Mouse (Mus musculus) midbrain, embryonic 10.5 days (tissue): Measurements from ENCODE around the gene Senp7. TPM values are rescaled to one million over a fixed set of nuclear protein-coding genes. Genes with fewer than 3 reads are reported as not detected.
A peak's percentile ranks its signal among the peaks of the same experiment; 100 is the strongest.
"Not testable (repeated sequence)": the region's sequence is repeated elsewhere in the genome, so short reads cannot be mapped to it uniquely, and the experiment has no call there.

ENCODE experiments used
- DNase-seq: peaks from one replicate; pipeline ENCODE4 v3.0.0-alpha.2; 2017; ENCODE audit warnings: low spot score
- H3K27ac ChIP-seq: fragments of 300-500 bp; sonication (generic); replicated peaks from 2 replicates; pipeline ENCODE4 v1.5.1; 2016; ENCODE audit warnings: mild to moderate bottlenecking
- H3K27me3 ChIP-seq: fragments of 300-500 bp; sonication (generic); 2 replicates; pipeline ENCODE4 v1.6.1; 2016; ENCODE audit warnings: low read depth, mild to moderate bottlenecking; ENCODE audit not compliant: poor library complexity, severe bottlenecking
- H3K36me3 ChIP-seq: fragments of 300-500 bp; sonication (generic); 2 replicates; pipeline ENCODE4 v1.6.1; 2016; ENCODE audit warnings: mild to moderate bottlenecking, moderate library complexity
- H3K4me1 ChIP-seq: fragments of 300-500 bp; sonication (generic); 2 replicates; pipeline ENCODE4 v1.6.1; 2016
- H3K4me3 ChIP-seq: fragments of 300-500 bp; sonication (generic); 2 replicates; pipeline ENCODE4 v1.5.1; 2016; ENCODE audit warnings: mild to moderate bottlenecking, moderate library complexity
- H3K9me3 ChIP-seq: fragments of 300-500 bp; sonication (generic); replicated peaks from 2 replicates; pipeline ENCODE4 v1.6.1; 2016; ENCODE audit warnings: mild to moderate bottlenecking
- WGBS: fragments of 180-500 bp; shearing (Covaris S2); methylation state at CpG from one replicate; pipeline ENCODE4 v1.1.7; 2016; 5-methylcytosine and 5-hydroxymethylcytosine counted together
- polyA plus RNA-seq: library from polyadenylated mRNA; unstranded; fragments of >200 nt; fragmentation: Nextera tagmentation; extraction: Ambion mirVana; gene quantifications from 2 replicates; pipeline ENCODE4 v1.2.1, GENCODE M21; 2016

Senp7 gene
- polyA plus RNA-seq, 1 experiment from 2014 or later: 32.4 TPM

DNA sequence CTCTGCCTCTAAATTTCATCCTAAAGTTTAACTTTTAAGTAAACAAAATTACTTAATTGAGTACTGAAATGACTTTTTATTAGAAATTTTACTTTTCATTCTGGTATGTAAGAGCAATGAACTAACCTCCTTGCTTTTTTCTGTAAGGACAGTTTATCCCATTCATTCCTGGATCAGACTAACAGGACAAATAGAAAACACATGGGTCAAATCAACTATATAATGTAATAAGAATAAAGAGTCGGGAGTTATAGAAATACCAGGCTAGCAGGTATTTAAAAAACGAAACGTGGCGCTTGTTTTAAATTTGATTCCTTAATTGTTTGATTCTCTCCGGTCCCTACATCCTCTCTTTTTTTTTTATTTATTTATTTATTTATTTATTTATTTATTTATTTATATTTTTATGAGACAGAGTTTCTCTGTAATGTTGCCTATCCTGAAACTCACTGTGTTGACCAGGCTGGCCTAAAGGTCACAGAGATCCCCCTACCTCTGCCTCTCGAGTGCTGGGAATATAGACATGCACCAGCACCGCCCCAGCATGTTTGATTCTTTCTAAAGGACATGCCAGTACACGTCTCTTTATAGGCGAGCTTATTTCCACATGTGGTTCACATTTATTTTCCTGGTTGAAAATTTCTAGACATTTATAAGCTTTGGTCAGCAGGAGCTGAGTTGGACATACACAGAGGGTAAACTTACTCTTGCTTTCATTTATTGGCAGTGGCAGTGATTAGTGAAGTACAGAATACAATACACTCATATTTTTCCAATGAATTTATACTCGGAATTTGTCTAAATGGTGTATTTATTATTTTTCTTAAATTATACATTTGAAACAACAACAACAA, 69.4 kb downstream of the Senp7 start:
- 92% methylated on average over 10 of the region's 10 CpGs for WGBS
- Histone ChIP-seq H3K27ac (no peak overlapping the region), H3K9me3 (peaks cover 10% of the 10 kb centered on the region; the same call in 1 of the 2 replicates), H3K27me3 (no peaks in the 10 kb centered on the region), H3K4me1 (no peaks in the 10 kb centered on the region), H3K4me3 (no peak overlapping the region), H3K36me3 (peaks cover 43% of the 10 kb centered on the region)
- no peak for DNase-seq

- 92% methylated on average over 5 of the region's 5 CpGs for WGBS
- H3K27me3 ChIP-seq: no peaks in the 10 kb centered on the region
- peaks cover 38% of the 10 kb centered on the region for H3K36me3 ChIP-seq
- no peak for DNase-seq
- H3K4me1 ChIP-seq: no peaks in the 10 kb centered on the region
- no peak overlapping the region for H3K4me3 ChIP-seq
- no peaks in the 10 kb centered on the region for H3K9me3 ChIP-seq
- no peak overlapping the region for H3K27ac ChIP-seq
These were observed 74.4 kb downstream of the Senp7 start for GRCm38 (mm10) chr16:56122517-56122916.

- Histone ChIP-seq H3K9me3 (no peaks in the 10 kb centered on the region), H3K36me3 (peaks cover 51% of the 10 kb centered on the region), H3K27me3 (no peaks in the 10 kb centered on the region), H3K4me3 (no peak overlapping the region), H3K27ac (no peak overlapping the region), H3K4me1 (no peaks in the 10 kb centered on the region)
- no peak for DNase-seq
- 95% methylated on average over 3 of the region's 3 CpGs for WGBS
These were observed 75.9 kb downstream of the Senp7 start for GRCm38 (mm10) chr16:56124045-56124444.

DNA sequence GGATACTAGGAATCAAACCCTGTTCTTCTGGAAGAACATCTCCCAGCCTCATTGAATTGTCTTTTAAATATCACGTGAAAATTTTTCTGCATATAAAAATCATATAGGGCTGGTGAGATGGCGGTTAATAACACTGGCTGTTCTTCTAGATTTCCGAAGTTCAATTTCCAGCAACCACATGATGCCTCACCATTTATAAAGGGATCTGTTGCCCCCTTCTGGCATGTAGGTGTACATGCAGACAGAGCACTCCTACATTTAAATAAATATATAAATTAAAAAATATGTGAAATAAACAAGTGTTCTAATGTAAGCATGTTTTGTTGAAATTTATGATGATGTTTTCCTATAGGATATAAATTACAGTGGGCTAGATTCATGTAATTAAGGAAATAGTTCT, 83.5 kb downstream of the Senp7 start:
- Histone ChIP-seq H3K9me3 (no peaks in the 10 kb centered on the region), H3K27ac (no peak overlapping the region), H3K4me3 (no peak overlapping the region), H3K4me1 (no peaks in the 10 kb centered on the region), H3K36me3 (peaks cover 24% of the 10 kb centered on the region), H3K27me3 (no peaks in the 10 kb centered on the region)
- DNase-seq: no peak
- 41% methylated on average over 3 of the region's 3 CpGs for WGBS

GRCm38 (mm10) chr16:56134149-56134548, 86.0 kb downstream of the Senp7 start:
- Histone ChIP-seq H3K4me1 (no peaks in the 10 kb centered on the region), H3K9me3 (no peaks in the 10 kb centered on the region), H3K27me3 (no peaks in the 10 kb centered on the region), H3K36me3 (peaks cover 9% of the 10 kb centered on the region), H3K27ac (no peak overlapping the region), H3K4me3 (no peak overlapping the region)
- 64% methylated on average over 4 of the region's 4 CpGs for WGBS
- no peak for DNase-seq

DNA sequence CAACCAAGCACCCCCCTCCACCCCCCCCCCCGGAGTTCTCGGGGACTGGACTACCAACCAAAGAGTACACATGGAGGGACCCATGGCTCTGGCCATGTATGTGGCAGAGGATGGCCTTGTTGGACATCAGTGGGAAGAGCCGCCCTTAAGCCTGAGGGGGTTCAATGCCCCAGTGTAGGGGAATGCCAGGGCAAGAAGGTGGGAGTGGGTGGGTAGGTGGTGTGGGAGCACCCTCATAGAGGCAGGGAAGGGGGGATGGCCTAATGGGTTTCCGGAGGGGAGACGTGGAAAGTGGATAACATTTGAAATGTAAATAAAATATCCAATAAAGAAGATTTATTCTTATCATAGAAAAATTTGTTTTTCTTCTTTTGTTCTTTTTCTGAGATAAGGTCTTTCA, 89.5 kb downstream of the Senp7 start:
- H3K4me3 ChIP-seq, DNase-seq, H3K27me3 ChIP-seq, H3K9me3 ChIP-seq, H3K4me1 ChIP-seq, H3K27ac ChIP-seq: not testable (repeated sequence)
- H3K36me3 ChIP-seq: peaks cover 12% of the 10 kb centered on the region
- 97% methylated on average over 5 of the region's 5 CpGs for WGBS

DNA sequence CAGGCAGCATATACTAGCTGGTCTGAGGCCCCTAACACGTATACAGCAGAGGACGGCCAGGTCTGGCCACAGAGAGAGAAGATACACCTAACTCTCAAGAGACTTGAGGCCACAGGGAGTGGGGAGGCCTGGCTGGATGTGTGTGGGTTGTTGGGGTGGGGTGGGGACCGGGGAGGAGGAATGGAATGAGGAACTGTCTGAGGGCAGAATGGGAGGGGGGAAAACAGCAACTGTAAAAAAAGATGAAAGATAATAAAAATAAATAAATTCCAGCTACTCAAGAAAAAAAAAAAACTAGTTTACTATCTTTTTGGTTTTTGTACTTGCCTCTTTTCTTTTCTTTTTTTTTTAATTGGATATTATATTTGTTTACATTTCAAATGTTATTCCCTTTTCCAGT, 91.8 kb downstream of the Senp7 start:
- no peaks in the 10 kb centered on the region for H3K9me3 ChIP-seq

GRCm38 (mm10) chr16:56144876-56145555, 96.9 kb downstream of the Senp7 start:
- H3K9me3 ChIP-seq: no peaks in the 10 kb centered on the region
- H3K4me1 ChIP-seq: no peaks in the 10 kb centered on the region
- H3K36me3 ChIP-seq: 0 out of 2 replicates have a peak, but pooled peaks cover 3% of the 10 kb centered on the region
- WGBS: 97% methylated on average over 17 of the region's 17 CpGs
- no peak overlapping the region for H3K27ac ChIP-seq
- no peak for DNase-seq
- no peaks in the 10 kb centered on the region for H3K27me3 ChIP-seq
- no peak overlapping the region for H3K4me3 ChIP-seq

More for the DNA sequence above, 91.8 kb downstream of the Senp7 start:
- Histone ChIP-seq H3K27me3 (no peaks in the 10 kb centered on the region), H3K36me3 (peaks cover 12% of the 10 kb centered on the region), H3K4me3 (no peak overlapping the region), H3K4me1 (no peaks in the 10 kb centered on the region), H3K27ac (no peak overlapping the region)
- no peak for DNase-seq
- 93% methylated on average over 3 of the region's 3 CpGs for WGBS

DNA sequence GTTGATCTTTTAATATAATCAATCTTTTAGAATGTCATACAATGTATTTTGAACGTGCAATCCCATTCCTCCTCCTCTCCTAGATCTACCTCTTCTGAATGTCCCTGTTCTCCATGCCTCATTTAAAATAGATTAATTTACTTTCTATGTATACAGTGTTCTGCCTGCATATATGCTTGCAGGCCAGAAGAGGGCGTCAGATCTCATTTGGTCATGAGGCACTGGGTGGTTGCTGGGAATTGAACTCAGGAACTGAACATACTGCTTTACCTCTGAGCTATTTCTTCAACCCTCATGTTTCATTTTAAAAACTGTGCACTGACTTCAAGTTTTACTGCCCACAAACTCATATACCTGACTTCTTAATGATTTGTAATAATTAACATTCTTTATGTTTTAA, 99.5 kb downstream of the Senp7 start:
- Histone ChIP-seq H3K4me1 (no peaks in the 10 kb centered on the region), H3K36me3 (no peaks in the 10 kb centered on the region), H3K4me3 (no peak overlapping the region), H3K27ac (no peak overlapping the region), H3K27me3 (no peaks in the 10 kb centered on the region), H3K9me3 (no peaks in the 10 kb centered on the region)
- DNase-seq: no peak
- 33% methylated on average over 2 of the region's 2 CpGs for WGBS

- Histone ChIP-seq H3K4me3 (no peak overlapping the region), H3K9me3 (no peaks in the 10 kb centered on the region), H3K27me3 (no peaks in the 10 kb centered on the region), H3K27ac (no peak overlapping the region), H3K4me1 (no peaks in the 10 kb centered on the region), H3K36me3 (peaks cover 15% of the 10 kb centered on the region)
- DNase-seq: no peak
- 90% methylated on average over 7 of the region's 7 CpGs for WGBS
These were observed 115.3 kb downstream of the Senp7 start for GRCm38 (mm10) chr16:56163466-56163865.

- no peak for DNase-seq
- H3K4me3 ChIP-seq: no peak overlapping the region
- no peaks in the 10 kb centered on the region for H3K27me3 ChIP-seq
- no peak overlapping the region for H3K27ac ChIP-seq
- no peaks in the 10 kb centered on the region for H3K9me3 ChIP-seq
- H3K36me3 ChIP-seq: peaks cover 35% of the 10 kb centered on the region
- no peaks in the 10 kb centered on the region for H3K4me1 ChIP-seq
These were observed 122.1 kb downstream of the Senp7 start for GRCm38 (mm10) chr16:56170247-56170646.

DNA sequence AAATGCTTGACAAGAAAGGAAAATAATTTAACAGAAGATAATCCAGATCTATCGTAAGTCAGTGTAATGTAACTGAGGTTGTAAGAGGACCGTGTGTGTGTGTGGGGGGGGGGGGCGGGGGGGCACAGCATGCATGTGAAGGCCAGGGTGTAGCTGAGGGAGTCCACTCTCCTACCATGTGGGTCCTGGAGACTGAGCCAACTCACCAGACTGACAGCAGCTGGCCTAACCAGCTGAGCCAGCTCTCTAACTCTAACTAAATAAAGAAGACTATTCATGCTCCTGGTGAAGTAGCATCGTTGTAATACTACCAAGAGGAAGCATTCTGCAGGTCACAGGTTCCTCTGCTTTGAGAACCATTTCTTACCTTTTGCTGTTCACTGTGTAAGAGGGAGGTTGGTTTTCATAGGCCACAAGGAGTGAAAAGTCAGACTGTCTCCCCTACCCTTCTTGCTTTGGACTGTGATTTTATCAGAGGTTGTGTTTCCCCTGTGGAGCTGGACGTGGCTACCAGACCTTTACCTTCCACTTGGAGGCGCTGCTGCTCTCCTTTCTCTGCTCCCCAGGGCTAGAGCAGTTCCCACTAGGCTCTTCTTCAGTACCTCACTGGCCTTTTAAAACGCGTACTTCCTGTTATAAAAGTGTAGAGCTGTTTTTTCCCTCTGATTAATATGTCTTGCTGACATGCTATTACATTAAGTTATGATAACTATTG, 127.9 kb downstream of the Senp7 start:
- Histone ChIP-seq H3K27ac (no peak overlapping the region), H3K4me3 (no peak overlapping the region), H3K4me1 (no peaks in the 10 kb centered on the region), H3K27me3 (no peaks in the 10 kb centered on the region), H3K9me3 (no peaks in the 10 kb centered on the region), H3K36me3 (peaks cover 38% of the 10 kb centered on the region)
- peak; percentile 14 for DNase-seq
- 73% methylated on average over 8 of the region's 8 CpGs for WGBS

- no peaks in the 10 kb centered on the region for H3K9me3 ChIP-seq
- H3K4me3 ChIP-seq: no peak overlapping the region
- WGBS: 94% methylated on average over 4 of the region's 4 CpGs
- H3K36me3 ChIP-seq: peaks cover 59% of the 10 kb centered on the region
- no peak for DNase-seq
- no peaks in the 10 kb centered on the region for H3K27me3 ChIP-seq
- no peak overlapping the region for H3K27ac ChIP-seq
- no peaks in the 10 kb centered on the region for H3K4me1 ChIP-seq
These were observed 138.7 kb downstream of the Senp7 start for GRCm38 (mm10) chr16:56186863-56187262.
